Mouse (Mus musculus): ENCODE measurements around the gene Fgfrl1. TPM values are rescaled to one million over a fixed set of nuclear protein-coding genes. Genes with fewer than 3 reads are reported as not detected.
"Not testable (repeated sequence)": the region's sequence is repeated elsewhere in the genome, so short reads cannot be mapped to it uniquely, and the experiment has no call there.

Fgfrl1 gene
- polyA plus RNA-seq, 1 experiment, result 1.2 TPM

GRCm38 (mm10) chr5:108741844-108742243 is 49.7 kb downstream of the Fgfrl1 start:
- Histone ChIP-seq H3K36me3 (replicated peaks; ENCODE audit: low read length) (no peaks in the 10 kb centered on the region), H3K27me3 (replicated peaks) (peaks cover 2% of the 10 kb centered on the region), H3K4me3 (replicated peaks) (no peak overlapping the region), H3K4me1 (no peaks in the 10 kb centered on the region), H3K9me3 (no peaks in the 10 kb centered on the region)
- TF ChIP-seq GATA1 (IDR thresholded peaks at IDR 0.05; ENCODE audit: borderline replicate concordance, low read length) (no peak), FLI1 (IDR thresholded peaks at IDR 0.05; ENCODE audit: low read length) (no peak)

GRCm38 (mm10) chr5:108742596-108742995 is 50.4 kb downstream of the Fgfrl1 start:
- H3K4me1 ChIP-seq, result no peaks in the 10 kb centered on the region
- H3K27me3 ChIP-seq (replicated peaks), result peaks cover 4% of the 10 kb centered on the region
- H3K36me3 ChIP-seq (replicated peaks; ENCODE audit: low read length), result no peaks in the 10 kb centered on the region
- TF ChIP-seq FLI1 (IDR thresholded peaks at IDR 0.05; ENCODE audit: low read length) (no peak), GATA1 (IDR thresholded peaks at IDR 0.05; ENCODE audit: borderline replicate concordance, low read length) (no peak)
- no peaks in the 10 kb centered on the region for H3K9me3 ChIP-seq
- H3K4me3 ChIP-seq (replicated peaks), result no peak overlapping the region

GRCm38 (mm10) chr5:108743856-108744255 is 51.7 kb downstream of the Fgfrl1 start:
- H3K4me3 ChIP-seq (replicated peaks), result no peak overlapping the region
- TF ChIP-seq GATA1 (IDR thresholded peaks at IDR 0.05; ENCODE audit: borderline replicate concordance, low read length) (no peak), FLI1 (IDR thresholded peaks at IDR 0.05; ENCODE audit: low read length) (no peak)

GRCm38 (mm10) chr5:108744629-108745028 is 52.4 kb downstream of the Fgfrl1 start:
- no peaks in the 10 kb centered on the region for H3K4me1 ChIP-seq
- H3K4me3 ChIP-seq (replicated peaks), result no peak overlapping the region
- peaks cover 4% of the 10 kb centered on the region for H3K27me3 ChIP-seq (replicated peaks)
- H3K36me3 ChIP-seq (replicated peaks; ENCODE audit: low read length), result no peaks in the 10 kb centered on the region
- no peaks in the 10 kb centered on the region for H3K9me3 ChIP-seq
- TF ChIP-seq FLI1 (IDR thresholded peaks at IDR 0.05; ENCODE audit: low read length) (no peak), GATA1 (IDR thresholded peaks at IDR 0.05; ENCODE audit: borderline replicate concordance, low read length) (no peak)

More at GRCm38 (mm10) chr5:108743856-108744255, 51.7 kb downstream of the Fgfrl1 start:
- H3K36me3 ChIP-seq (replicated peaks; ENCODE audit: low read length), result no peaks in the 10 kb centered on the region
- no peaks in the 10 kb centered on the region for H3K9me3 ChIP-seq
- peaks cover 4% of the 10 kb centered on the region for H3K27me3 ChIP-seq (replicated peaks)
- no peaks in the 10 kb centered on the region for H3K4me1 ChIP-seq

GRCm38 (mm10) chr5:108750328-108751210 is 58.4 kb downstream of the Fgfrl1 start:
- no peaks in the 10 kb centered on the region for H3K4me1 ChIP-seq
- TF ChIP-seq GATA1 (IDR thresholded peaks at IDR 0.05; ENCODE audit: borderline replicate concordance, low read length) (no peak), FLI1 (IDR thresholded peaks at IDR 0.05; ENCODE audit: low read length) (no peak)
- H3K27me3 ChIP-seq (replicated peaks), result peaks cover 7% of the 10 kb centered on the region
- no peaks in the 10 kb centered on the region for H3K36me3 ChIP-seq (replicated peaks; ENCODE audit: low read length)
- H3K4me3 ChIP-seq (replicated peaks), result no peak overlapping the region
- H3K9me3 ChIP-seq, result no peaks in the 10 kb centered on the region

GRCm38 (mm10) chr5:108751258-108751657 is 59.1 kb downstream of the Fgfrl1 start:
- H3K9me3 ChIP-seq; H3K27me3 ChIP-seq (replicated peaks); H3K4me3 ChIP-seq (replicated peaks); H3K36me3 ChIP-seq (replicated peaks; ENCODE audit: low read length); H3K4me1 ChIP-seq: not testable (repeated sequence)

Other genes starting within 250 kb of the Fgfrl1 start
- 0.86 TPM in 1 of 2 replicates, not detected in the other for gene Mfsd7a, start 243.5 kb upstream of the Fgfrl1 start, polyA plus RNA-seq (2012; ENCODE audit: insufficient read depth, low replicate concordance)
- 3.8 and 9.2 TPM in 2 replicates for gene Pcgf3, start 231.2 kb upstream of the Fgfrl1 start, polyA plus RNA-seq (2012; ENCODE audit: insufficient read depth, low replicate concordance)
- 0.19 and 2.0 TPM in 2 replicates for gene Cplx1, start 142.4 kb upstream of the Fgfrl1 start, polyA plus RNA-seq (2012; ENCODE audit: insufficient read depth, low replicate concordance)
- 64.1 and 72.4 TPM in 2 replicates for gene Gak, start 62.6 kb upstream of the Fgfrl1 start, polyA plus RNA-seq (2012; ENCODE audit: insufficient read depth, low replicate concordance)
- 2.8 and 3.5 TPM in 2 replicates for gene Tmem175, start 62.6 kb upstream of the Fgfrl1 start, polyA plus RNA-seq (2012; ENCODE audit: insufficient read depth, low replicate concordance)
- 4.4 and 4.5 TPM in 2 replicates for gene Idua, start 32.1 kb upstream of the Fgfrl1 start, polyA plus RNA-seq (2012; ENCODE audit: insufficient read depth, low replicate concordance)
- gene Dgkq, start 22.7 kb upstream of the Fgfrl1 start, polyA plus RNA-seq (2012; ENCODE audit: insufficient read depth, low replicate concordance), result 0.74 TPM in 1 of 2 replicates, not detected in the other
- 0.55 TPM in 1 of 2 replicates, not detected in the other for gene Slc26a1, start 16.8 kb upstream of the Fgfrl1 start, polyA plus RNA-seq (2012; ENCODE audit: insufficient read depth, low replicate concordance)
- gene Rnf212, start 82.6 kb downstream of the Fgfrl1 start, polyA plus RNA-seq (2012; ENCODE audit: insufficient read depth, low replicate concordance), result not detected in 2 replicates
- gene Tmed11, start 103.0 kb downstream of the Fgfrl1 start, polyA plus RNA-seq (2012; ENCODE audit: insufficient read depth, low replicate concordance), result not detected in 2 replicates
- 0.01 and 0.27 TPM in 2 replicates for gene Vmn2r8, start 116.5 kb downstream of the Fgfrl1 start, polyA plus RNA-seq (2012; ENCODE audit: insufficient read depth, low replicate concordance)
- gene Vmn2r9, start 160.2 kb downstream of the Fgfrl1 start, polyA plus RNA-seq (2012; ENCODE audit: insufficient read depth, low replicate concordance), result not detected in 2 replicates